In genomic region chr11:101687351-101688301, GRCm38 (mm10) we compare ENCODE assay signal across 8 mouse cellular contexts. TPM values are rescaled to one million over a fixed set of nuclear protein-coding genes. Genes with fewer than 3 reads are reported as not detected.
A peak's percentile ranks its signal among the peaks of the same experiment; 100 is the strongest.
DNase-seq lines count a peak whose midpoint lies in the region; ATAC-seq lines count a peak whose summit lies in the region.

No protein-coding gene starts in this region.

- no peaks in the 10 kb centered on the region for H3K36me3 ChIP-seq in intestine, embryonic 14.5 days (ENCODE audit: control insufficient read depth, insufficient read depth, low read length)

- H3K9ac ChIP-seq in intestine, embryonic 14.5 days (ENCODE audit: low read length): peak overlapping the region; percentile 8; the same call in 1 of the 2 replicates

- H3K4me2 ChIP-seq in intestine, embryonic 14.5 days (ENCODE audit: low read length): peak overlapping the region; percentile 9

- 36% methylated on average over 13 of the region's 13 CpGs for WGBS in intestine, embryonic 14.5 days

- peak overlapping the region; percentile 84 for H3K27ac ChIP-seq in intestine, embryonic 14.5 days (ENCODE audit: low read depth)

- peaks cover 10% of the 10 kb centered on the region for H3K4me1 ChIP-seq in intestine, embryonic 14.5 days (replicated peaks; ENCODE audit: control insufficient read depth, insufficient read depth, low read length)

- no peaks in the 10 kb centered on the region for H3K9me3 ChIP-seq in intestine, embryonic 14.5 days (ENCODE audit: control insufficient read depth, low read length)

- no peak overlapping the region for H3K4me3 ChIP-seq in intestine, embryonic 14.5 days (ENCODE audit: low read depth, low read length)

- H3K27me3 ChIP-seq in intestine, embryonic 14.5 days (replicated peaks; ENCODE audit: control insufficient read depth, insufficient read depth, low read length): no peaks in the 10 kb centered on the region

- peak; percentile 16 for DNase-seq in cerebellum, adult 8-10 months
- DNase-seq in cerebellum, adult 9-10 months: no peak
- DNase-seq in brain, adult 2 months (ENCODE audit: low read depth, low spot score): peak; percentile 97
- peak; percentile 60 for DNase-seq in gastrocnemius, postnatal 10 days
- peak; percentile 65 for DNase-seq in intestine, embryonic 14.5 days (ENCODE audit: low spot score)
- DNase-seq in left cerebral cortex, postnatal 36 days (ENCODE audit: low spot score in 2 of 2): peak; percentile 88 to 90
- DNase-seq in right cerebral cortex, postnatal 25 days: peak; percentile 86
- DNase-seq in spleen, postnatal 4 days (ENCODE audit: low spot score in 2 of 2): no peak

- ATAC-seq in intestine, embryonic 14.5 days (replicated peaks; ENCODE audit: low FRiP score, low TSS enrichment, low read depth): peak; percentile 76

- intact Hi-C loops in left cerebral cortex, postnatal 36 days (cut with DNase I): loop anchor here (2.0 kb wide), 1 partner anchor 15 kb away; no protein-coding TSS in a partner anchor

RNA-seq across cellular contexts. Expression of gene Arl4d, which starts 22.3 kb away (rescaled TPM):
- total RNA-seq in gastrocnemius, postnatal 10 days (2021): 10 to 100 TPM in 1 of 2 experiments, 1 to 10 TPM in 1; 7.1 to 10.7 TPM
- polyA plus RNA-seq in intestine, embryonic 14.5 days (2014; fragmentation: Nextera tagmentation; extraction: Ambion mirVana): 7.8 and 8.3 TPM in 2 replicates
- 10 to 100 TPM; 18.3 to 38.8 TPM for total RNA-seq in left cerebral cortex, postnatal 36 days (2021)

RNA-seq across cellular contexts. Expression of gene Dhx8, which starts 45.1 kb away (rescaled TPM):
- 10 to 100 TPM; 13.7 to 17.6 TPM for total RNA-seq in gastrocnemius, postnatal 10 days (2021)
- polyA plus RNA-seq in intestine, embryonic 14.5 days (2014; fragmentation: Nextera tagmentation; extraction: Ambion mirVana): 28.3 and 35.3 TPM in 2 replicates
- total RNA-seq in left cerebral cortex, postnatal 36 days (2021): 10 to 100 TPM; 34.1 to 37.4 TPM

Comparison
In these comparisons a context has a peak if more than half of its experiments do, and no peak if none do; other contexts are left out.
1. DNase-seq: peak in cerebellum, adult 8-10 months (single experiment), brain, adult 2 months (single experiment), gastrocnemius, postnatal 10 days (single experiment), intestine, embryonic 14.5 days (single experiment), left cerebral cortex, postnatal 36 days (2 of 2) and right cerebral cortex, postnatal 25 days (single experiment); none in cerebellum, adult 9-10 months (single experiment) and spleen, postnatal 4 days (0 of 2).